ENCODE assay signal across 20 mouse cellular contexts in genomic region chrX:7170156-7170555, GRCm38 (mm10).
DNase-seq lines count a peak whose midpoint lies in the region; TF ChIP-seq lines count a peak whose summit lies in the region.
"Had no signal": no experiment of that assay in that cellular context is flagged by ENCODE, and none has a peak within 500 bp of the region (broad histone marks: within the 10 kb centered on the region; RNA-seq: fewer than 3 reads in every experiment).

No protein-coding gene starts in this region.

- H3K9me3 ChIP-seq in embryonic facial prominence, embryonic 10.5 days = no peaks in the 10 kb centered on the region
- H3K9me3 ChIP-seq: embryonic facial prominence, embryonic 12.5 days; G1E; heart, embryonic 10.5 days; heart, embryonic 15.5 days; hindbrain, embryonic 13.5 days had no signal

- peak overlapping the region; percentile 48; the same call in 1 of the 2 replicates for H3K27ac ChIP-seq in bone marrow, adult 2 months (ENCODE audit: control insufficient read depth, insufficient read depth, low read depth, low read length, poor library complexity)
- H3K27ac ChIP-seq in kidney, adult 2 months (ENCODE audit: insufficient read depth, low read depth, low read length) = no peak overlapping the region
- no peak overlapping the region for H3K27ac ChIP-seq in embryonic facial prominence, embryonic 10.5 days (replicated peaks)
- H3K27ac ChIP-seq: embryonic facial prominence, embryonic 12.5 days; heart, embryonic 10.5 days; heart, embryonic 15.5 days; hindbrain, embryonic 13.5 days; hindbrain, postnatal 0 days had no signal

- no peaks in the 10 kb centered on the region for H3K27me3 ChIP-seq in kidney, adult 2 months (replicated peaks; ENCODE audit: control insufficient read depth, insufficient read depth, low read length)
- no peaks in the 10 kb centered on the region for H3K27me3 ChIP-seq in embryonic facial prominence, embryonic 10.5 days (replicated peaks; ENCODE audit: low read depth, poor library complexity, severe bottlenecking)
- H3K27me3 ChIP-seq: embryonic facial prominence, embryonic 12.5 days; heart, embryonic 15.5 days; hindbrain, embryonic 13.5 days had no signal

- WGBS in bone marrow, adult 2 months = 71% methylated on average over 5 of the region's 5 CpGs
- WGBS in kidney, adult 2 months = 82% methylated on average over 5 of the region's 5 CpGs
- 89% methylated on average over 5 of the region's 5 CpGs for WGBS in embryonic facial prominence, embryonic 10.5 days

- no peaks in the 10 kb centered on the region for H3K36me3 ChIP-seq in kidney, adult 2 months (ENCODE audit: control insufficient read depth, insufficient read depth, low read length)
- H3K36me3 ChIP-seq in embryonic facial prominence, embryonic 10.5 days (replicated peaks) = peaks cover 37% of the 10 kb centered on the region

- no peak for TF ChIP-seq POLR2A in bone marrow, adult 2 months (IDR thresholded peaks at IDR 0.05; ENCODE audit: borderline replicate concordance, control insufficient read depth, low read depth, low read length)
- TF ChIP-seq POLR2A in kidney, adult 2 months (IDR thresholded peaks at IDR 0.05; ENCODE audit: low read depth, low read length) = no peak

- 0 out of 2 replicates have a peak, but pooled peaks have one; percentile 8 for TF ChIP-seq CTCF in bone marrow, adult 2 months (IDR thresholded peaks at IDR 0.05; ENCODE audit: control insufficient read depth, insufficient read depth, low read length)
- no peak for TF ChIP-seq CTCF in kidney, adult 2 months (conservative IDR thresholded peaks at IDR 0.05; ENCODE audit: insufficient read depth, insufficient read length, low read depth, low read length)

- H3K4me3 ChIP-seq in bone marrow, adult 2 months (replicated peaks; ENCODE audit: control insufficient read depth, low read depth, low read length) = no peak overlapping the region
- no peak overlapping the region for H3K4me3 ChIP-seq in kidney, adult 2 months (ENCODE audit: insufficient read depth, low read depth, low read length)
- no peak overlapping the region for H3K4me3 ChIP-seq in embryonic facial prominence, embryonic 10.5 days
- H3K4me3 ChIP-seq: embryonic facial prominence, embryonic 12.5 days; heart, embryonic 10.5 days; heart, embryonic 15.5 days; hindbrain, embryonic 13.5 days had no signal

- H3K4me1 ChIP-seq in bone marrow, adult 2 months (ENCODE audit: control insufficient read depth, insufficient read depth, low read length) = peaks cover 1% of the 10 kb centered on the region; the same call in 1 of the 2 replicates
- H3K4me1 ChIP-seq in kidney, adult 2 months (ENCODE audit: control insufficient read depth, insufficient read depth, low read length) = no peaks in the 10 kb centered on the region
- no peaks in the 10 kb centered on the region for H3K4me1 ChIP-seq in embryonic facial prominence, embryonic 10.5 days
- H3K4me1 ChIP-seq: embryonic facial prominence, embryonic 12.5 days; heart, embryonic 10.5 days; heart, embryonic 15.5 days; hindbrain, embryonic 13.5 days had no signal

- peak; percentile 20 for DNase-seq in lung, postnatal 36 days
- no peak for DNase-seq in lung, postnatal 10 days
- DNase-seq in spleen, postnatal 36 days (ENCODE audit: low spot score in 2 of 2) = peak; percentile 64 to 80
- no peak for DNase-seq in kidney, adult 2 months
- DNase-seq in embryonic facial prominence, embryonic 10.5 days (ENCODE audit: low spot score) = no peak
- no peak for DNase-seq in adrenal gland, adult (ENCODE audit: inconsistent age in 2 of 2, low spot score in 1 of 2)
- DNase-seq: adrenal gland, postnatal 10 days; cerebellum, adult 18-20 months; cerebellum, postnatal 10 days; embryo, embryonic 11 days; gastrocnemius, postnatal 10 days; heart, adult 18-20 months; heart, postnatal 14 days had no signal

Comparison
In these comparisons a context has a peak if more than half of its experiments do, and no peak if none do; other contexts are left out.
1. DNase-seq: peak in lung, postnatal 36 days (single experiment) and spleen, postnatal 36 days (2 of 2); none in lung, postnatal 10 days (single experiment), kidney, adult 2 months (single experiment), embryonic facial prominence, embryonic 10.5 days (single experiment) and adrenal gland, adult (0 of 2).